Mouse (Mus musculus) hindbrain, embryonic 11.5 days (tissue): ENCODE data around the gene Ereg. TPM values are rescaled to one million over a fixed set of nuclear protein-coding genes. Genes with fewer than 3 reads are reported as not detected.
A peak's percentile ranks its signal among the peaks of the same experiment; 100 is the strongest.

Experiments used
- ATAC-seq: fragments of 200-750 bp; cut with Nextera tagmentation; 2 replicates; pipeline ENCODE4 v1.8.0; 2017; ENCODE audit warnings: mild to moderate bottlenecking, moderate TSS enrichment, moderate library complexity; ENCODE audit not compliant: low FRiP score
- DNase-seq: peaks from one replicate; pipeline ENCODE4 v3.0.0-alpha.2; 2015; ENCODE audit warnings: low spot score
- H3K27ac ChIP-seq: fragments of 300-500 bp; sonication (generic); 2 replicates; pipeline ENCODE4 v1.5.1; 2014; ENCODE audit warnings: mild to moderate bottlenecking, low read depth, low read length
- H3K27me3 ChIP-seq: fragments of 300-500 bp; sonication (generic); 2 replicates; pipeline ENCODE4 v1.6.1; 2014; ENCODE audit warnings: mild to moderate bottlenecking, low read length, moderate library complexity, mixed read lengths; ENCODE audit not compliant: control insufficient read depth, insufficient read depth
- H3K36me3 ChIP-seq: fragments of 300-500 bp; sonication (generic); 2 replicates; pipeline ENCODE4 v1.6.1; 2014; ENCODE audit warnings: mild to moderate bottlenecking, low read length, moderate library complexity, mixed read lengths; ENCODE audit not compliant: control insufficient read depth, insufficient read depth
- H3K4me1 ChIP-seq: fragments of 300-500 bp; sonication (generic); replicated peaks from 2 replicates; pipeline ENCODE4 v1.6.1; 2014; ENCODE audit warnings: low read length, mixed read lengths; ENCODE audit not compliant: control insufficient read depth, insufficient read depth
- H3K4me2 ChIP-seq: fragments of 300-500 bp; sonication (generic); replicated peaks from 2 replicates; pipeline ENCODE4 v1.6.1; 2014; ENCODE audit warnings: mild to moderate bottlenecking, low read depth, low read length
- H3K4me3 ChIP-seq: fragments of 300-500 bp; sonication (generic); 2 replicates; pipeline ENCODE4 v1.5.1; 2014; ENCODE audit warnings: low read depth, low read length
- H3K9ac ChIP-seq: fragments of 300-500 bp; sonication (generic); 2 replicates; pipeline ENCODE4 v1.6.1; 2014; ENCODE audit warnings: low read depth, low read length
- H3K9me3 ChIP-seq: fragments of 300-500 bp; sonication (generic); 2 replicates; pipeline ENCODE4 v1.6.1; 2016; ENCODE audit warnings: low read length; ENCODE audit not compliant: control insufficient read depth
- WGBS: fragments of 180-500 bp; shearing (Covaris S2); extraction: QIAGEN DNeasy Blood & Tissue Kit; methylation state at CpG from one replicate; pipeline ENCODE4 v1.1.7; 2014; 5-methylcytosine and 5-hydroxymethylcytosine counted together
- polyA plus RNA-seq: library from polyadenylated mRNA; unstranded; fragments of >200 nt; fragmentation: Nextera tagmentation; extraction: Ambion mirVana; gene quantifications from 2 replicates; pipeline ENCODE4 v1.2.1, GENCODE M21; 2014

Ereg gene
- polyA plus RNA-seq, 1 experiment from 2014 or later = not detected

DNA sequence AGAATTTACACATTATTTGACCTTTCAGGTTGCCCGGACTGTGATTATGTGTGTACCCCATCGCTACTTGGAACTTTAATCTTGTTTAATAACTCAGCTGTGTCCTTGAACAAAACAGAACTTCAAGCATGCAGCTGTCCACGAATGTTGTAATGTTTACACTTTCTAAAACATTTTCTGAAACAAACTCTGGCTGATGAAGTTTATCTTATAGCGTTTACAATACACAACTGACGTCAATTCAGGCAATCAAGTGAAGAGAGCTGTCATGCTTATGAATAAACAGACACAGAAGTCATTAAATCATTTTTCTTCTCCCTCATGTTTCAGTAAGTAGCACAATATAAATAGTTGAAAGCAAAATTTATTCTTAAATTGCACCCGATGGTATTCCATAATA lies 26.4 kb upstream of the Ereg start:
- no peaks in the 10 kb centered on the region for H3K9me3 ChIP-seq
- no peak overlapping the region for H3K4me3 ChIP-seq
- H3K36me3 ChIP-seq = no peaks in the 10 kb centered on the region
- no peak for ATAC-seq
- H3K27me3 ChIP-seq = no peaks in the 10 kb centered on the region
- H3K9ac ChIP-seq = no peak overlapping the region
- H3K4me1 ChIP-seq = no peaks in the 10 kb centered on the region
- WGBS = 87% methylated on average over 6 of the region's 6 CpGs
- no peak for DNase-seq
- no peak overlapping the region for H3K27ac ChIP-seq
- H3K4me2 ChIP-seq = no peak overlapping the region

DNA sequence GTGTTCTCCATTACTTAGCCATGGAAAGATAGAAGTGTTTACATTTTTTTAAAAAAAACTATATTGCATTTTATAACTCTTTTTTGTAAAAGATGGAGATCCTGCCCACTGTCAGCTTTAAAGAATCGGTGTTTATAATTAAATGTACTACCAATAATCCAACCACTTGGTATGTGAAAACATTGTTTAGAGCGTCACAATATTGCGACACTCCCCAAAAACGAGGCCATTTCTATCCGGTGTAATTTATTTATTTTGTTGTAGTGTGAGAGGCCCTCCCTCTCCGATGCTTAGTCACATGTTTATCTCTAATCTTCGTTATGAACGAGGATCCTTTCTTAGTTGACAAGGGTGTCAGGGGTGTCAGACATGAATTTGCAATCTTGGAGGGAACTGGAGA lies 26.0 kb upstream of the Ereg start:
- H3K9me3 ChIP-seq = no peaks in the 10 kb centered on the region
- no peak overlapping the region for H3K4me2 ChIP-seq
- no peak overlapping the region for H3K27ac ChIP-seq
- ATAC-seq (no peak), DNase-seq (no peak)
- no peak overlapping the region for H3K9ac ChIP-seq
- 92% methylated on average over 8 of the region's 8 CpGs for WGBS
- no peaks in the 10 kb centered on the region for H3K36me3 ChIP-seq
- no peak overlapping the region for H3K4me3 ChIP-seq
- H3K27me3 ChIP-seq = no peaks in the 10 kb centered on the region
- H3K4me1 ChIP-seq = no peaks in the 10 kb centered on the region

DNA sequence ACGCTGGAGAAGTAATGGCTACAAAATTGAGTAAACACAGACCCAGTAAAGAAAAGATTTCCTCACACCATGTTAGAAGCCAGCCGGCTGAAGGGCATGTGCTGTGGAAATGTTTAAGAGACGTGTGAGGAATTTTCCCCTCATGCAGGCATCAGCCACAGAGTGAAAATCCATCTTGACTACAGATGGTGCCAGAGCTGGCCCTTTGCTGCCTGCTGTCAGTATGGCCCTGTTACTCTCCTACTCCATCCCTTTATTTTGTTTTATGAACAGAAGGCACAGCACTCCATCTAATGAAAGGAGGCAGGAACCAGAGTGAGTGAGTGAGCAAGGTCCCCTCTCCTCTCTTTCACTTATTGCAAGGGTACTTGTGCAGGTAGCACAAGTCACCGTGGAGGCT lies 2.1 kb upstream of the Ereg start:
- Histone ChIP-seq H3K27ac (no peak overlapping the region), H3K4me3 (no peak overlapping the region), H3K9me3 (no peaks in the 10 kb centered on the region), H3K27me3 (no peaks in the 10 kb centered on the region; the same call in 1 of the 2 replicates), H3K9ac (no peak overlapping the region), H3K36me3 (no peaks in the 10 kb centered on the region), H3K4me1 (no peaks in the 10 kb centered on the region; the same call in 1 of the 2 replicates), H3K4me2 (no peak overlapping the region)
- DNase-seq (no peak), ATAC-seq (no peak)
- WGBS = 79% methylated on average over 4 of the region's 4 CpGs

- Histone ChIP-seq H3K27ac (no peak overlapping the region), H3K27me3 (no peaks in the 10 kb centered on the region; the same call in 1 of the 2 replicates), H3K4me2 (no peak overlapping the region), H3K4me3 (no peak overlapping the region), H3K36me3 (no peaks in the 10 kb centered on the region), H3K9me3 (no peaks in the 10 kb centered on the region), H3K9ac (no peak overlapping the region), H3K4me1 (no peaks in the 10 kb centered on the region; the same call in 1 of the 2 replicates)
- no peak for DNase-seq
- 85% methylated on average over 8 of the region's 8 CpGs for WGBS
- ATAC-seq = no peak
Observed at GRCm38 (mm10) chr5:91073626-91074025, 796 bp upstream of the Ereg start.

GRCm38 (mm10) chr5:91074026-91074425 lies 396 bp upstream of the Ereg start:
- Histone ChIP-seq H3K27ac (no peak overlapping the region), H3K36me3 (no peaks in the 10 kb centered on the region), H3K4me1 (no peaks in the 10 kb centered on the region; the same call in 1 of the 2 replicates), H3K27me3 (no peaks in the 10 kb centered on the region; the same call in 1 of the 2 replicates), H3K9me3 (no peaks in the 10 kb centered on the region), H3K9ac (no peak overlapping the region), H3K4me3 (peak overlapping the region; percentile 27; the same call in 1 of the 2 replicates), H3K4me2 (peak overlapping the region; percentile 54)
- 50% methylated on average over 8 of the region's 8 CpGs for WGBS
- DNase-seq (peak; percentile 11), ATAC-seq (peak; percentile 38; the same call in 1 of the 2 replicates)

GRCm38 (mm10) chr5:91075021-91075420 lies 599 bp downstream of the Ereg start:
- Histone ChIP-seq H3K27me3 (no peaks in the 10 kb centered on the region; the same call in 1 of the 2 replicates), H3K9me3 (no peaks in the 10 kb centered on the region), H3K4me3 (no peak overlapping the region), H3K36me3 (no peaks in the 10 kb centered on the region), H3K4me2 (no peak overlapping the region), H3K9ac (no peak overlapping the region), H3K27ac (no peak overlapping the region), H3K4me1 (no peaks in the 10 kb centered on the region; the same call in 1 of the 2 replicates)
- 38% methylated on average over 1 of the region's 1 CpGs for WGBS
- ATAC-seq = no peak; the same call in 1 of the 2 replicates
- DNase-seq = peak; percentile 1

DNA sequence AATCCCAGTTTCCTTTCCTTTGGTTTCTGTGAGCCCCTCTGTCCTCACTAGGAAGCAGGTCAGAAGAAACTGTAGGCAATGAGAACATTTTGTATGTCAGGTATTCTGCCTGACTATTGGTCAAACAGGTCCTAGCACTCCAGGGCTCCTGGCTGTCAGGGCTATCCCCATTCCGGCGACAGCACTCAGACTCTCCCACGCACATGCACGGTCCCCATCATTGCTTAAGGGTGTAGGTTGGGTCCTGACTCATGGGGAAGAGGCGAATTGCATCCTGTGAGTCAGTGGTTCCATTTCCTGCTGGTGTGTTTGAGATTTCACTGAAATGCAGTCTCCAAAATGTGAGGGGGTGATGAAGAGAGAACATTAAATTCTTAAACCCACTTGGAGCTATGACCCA lies 8.6 kb downstream of the Ereg start:
- Histone ChIP-seq H3K27me3 (no peaks in the 10 kb centered on the region), H3K9ac (no peak overlapping the region), H3K4me1 (no peaks in the 10 kb centered on the region), H3K36me3 (no peaks in the 10 kb centered on the region), H3K4me2 (no peak overlapping the region), H3K27ac (no peak overlapping the region), H3K9me3 (no peaks in the 10 kb centered on the region), H3K4me3 (no peak overlapping the region)
- DNase-seq (no peak), ATAC-seq (no peak)
- WGBS = 82% methylated on average over 5 of the region's 5 CpGs

DNA sequence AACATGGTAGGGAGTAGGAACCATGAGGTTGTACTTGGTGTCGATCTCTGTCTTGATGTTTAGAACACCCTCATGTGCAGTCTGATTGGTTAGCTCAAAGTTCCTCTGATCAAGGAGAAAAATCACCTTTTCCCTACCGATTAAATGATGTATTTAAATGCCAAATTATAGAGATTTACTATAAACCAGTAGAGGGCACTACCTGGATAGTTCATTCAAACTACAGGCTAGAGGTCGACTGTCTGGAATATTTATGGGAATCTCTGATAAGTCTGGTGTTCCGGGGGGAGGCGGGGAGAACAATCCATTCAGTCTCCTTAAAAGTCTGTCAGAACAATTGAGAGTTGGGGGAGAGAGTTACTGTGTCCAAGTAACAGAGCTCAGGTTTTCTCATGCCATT lies 10.9 kb downstream of the Ereg start:
- H3K9me3 ChIP-seq = no peaks in the 10 kb centered on the region
- no peak overlapping the region for H3K9ac ChIP-seq
- no peak overlapping the region for H3K27ac ChIP-seq
- no peak overlapping the region for H3K4me3 ChIP-seq
- 83% methylated on average over 5 of the region's 5 CpGs for WGBS
- H3K4me2 ChIP-seq = no peak overlapping the region
- no peaks in the 10 kb centered on the region for H3K36me3 ChIP-seq
- H3K27me3 ChIP-seq = no peaks in the 10 kb centered on the region
- DNase-seq = no peak
- no peak for ATAC-seq
- H3K4me1 ChIP-seq = no peaks in the 10 kb centered on the region

- Histone ChIP-seq H3K27ac (no peak overlapping the region), H3K36me3 (no peaks in the 10 kb centered on the region), H3K4me3 (no peak overlapping the region), H3K27me3 (no peaks in the 10 kb centered on the region), H3K4me1 (no peaks in the 10 kb centered on the region), H3K4me2 (no peak overlapping the region), H3K9me3 (no peaks in the 10 kb centered on the region), H3K9ac (no peak overlapping the region)
- ATAC-seq (no peak), DNase-seq (no peak)
- WGBS = 85% methylated on average over 3 of the region's 3 CpGs
Observed at GRCm38 (mm10) chr5:91090301-91090700, 15.9 kb downstream of the Ereg start.
